Mouse (Mus musculus) liver, embryonic 14.5 days (tissue): ENCODE measurements at regions not wholly inside any gene's neighbourhood (a gene's known extent, or its start where the extent isn't known, plus 50 kb on each side); places are given as distances from the start of the nearest gene placed in this dataset.

Experiments used
- ATAC-seq: fragments of 200-750 bp; cut with Nextera tagmentation; 2 replicates; pipeline ENCODE4 v1.8.0; 2017; ENCODE audit warnings: moderate number of reproducible peaks, mild to moderate bottlenecking, moderate library complexity; ENCODE audit not compliant: insufficient read depth
- DNase-seq, 3 experiments: peaks; one replicate each; pipeline ENCODE4 v3.0.0-alpha.2; 2012 to 2013; ENCODE audit warnings: low read depth in 3 of 3, low spot score in 3 of 3
- H3K27ac ChIP-seq: fragments of 300-500 bp; sonication (generic); 2 replicates; pipeline ENCODE4 v1.5.1; 2014; ENCODE audit warnings: moderate library complexity, mild to moderate bottlenecking, control low read depth, inconsistent platforms
- H3K27me3 ChIP-seq: fragments of 300-500 bp; sonication (generic); 2 replicates; pipeline ENCODE4 v1.6.1; 2014; ENCODE audit warnings: mild to moderate bottlenecking, low read length, moderate library complexity; ENCODE audit not compliant: control insufficient read depth, insufficient read depth
- H3K36me3 ChIP-seq: fragments of 300-500 bp; sonication (generic); replicated peaks from 2 replicates; pipeline ENCODE4 v1.6.1; 2014; ENCODE audit warnings: low read depth; ENCODE audit not compliant: control insufficient read depth, insufficient read depth
- H3K4me1 ChIP-seq, 2 experiments: fragments of 200-500 bp in 1 of 2; fragments of 300-500 bp in 1 of 2; sonication (generic) in 1 of 2; replicated peaks; 2 replicates each; pipeline ENCODE4 v1.6.1; 2012 to 2014; ENCODE audit warnings: antibody characterized with exemption in 1 of 2, inconsistent platforms in 1 of 2, low read length in 1 of 2; ENCODE audit not compliant: control insufficient read depth in 2 of 2, insufficient read depth in 2 of 2
- H3K4me2 ChIP-seq: fragments of 300-500 bp; sonication (generic); 2 replicates; pipeline ENCODE4 v1.6.1; 2014; ENCODE audit warnings: low read depth, mild to moderate bottlenecking, control low read depth, moderate library complexity
- H3K4me3 ChIP-seq, 2 experiments: fragments of 200-500 bp in 1 of 2; fragments of 300-500 bp in 1 of 2; sonication (generic) in 1 of 2; 2 replicates each; pipeline ENCODE4 v1.5.1; 2012 to 2014; ENCODE audit warnings: low read depth in 2 of 2, low read length in 2 of 2, mild to moderate bottlenecking in 2 of 2, control low read depth in 1 of 2, inconsistent platforms in 1 of 2, moderate library complexity in 1 of 2; ENCODE audit not compliant: insufficient read depth in 1 of 2
- H3K9ac ChIP-seq: fragments of 300-500 bp; sonication (generic); replicated peaks from 2 replicates; pipeline ENCODE4 v1.6.1; 2014; ENCODE audit warnings: mild to moderate bottlenecking, control low read depth, moderate library complexity
- H3K9me3 ChIP-seq: fragments of 300-500 bp; sonication (generic); 2 replicates; pipeline ENCODE4 v1.6.1; 2016; ENCODE audit warnings: low read length, mixed read lengths; ENCODE audit not compliant: control insufficient read depth
- CTCF ChIP-seq: IDR thresholded peaks from 2 replicates; pipeline ENCODE4 v1.5.1; 2016; ENCODE audit warnings: antibody characterized with exemption, low read depth, control low read depth
- EP300 ChIP-seq: IDR thresholded peaks from 2 replicates; pipeline ENCODE4 v1.6.1; 2016; ENCODE audit warnings: antibody characterized with exemption, low read depth
- WGBS: fragments of 180-500 bp; shearing (Covaris S2); extraction: QIAGEN DNeasy Blood & Tissue Kit; methylation state at CpG from one replicate; pipeline ENCODE4 v1.1.7; 2014; ENCODE audit not compliant: insufficient replicate concordance; 5-methylcytosine and 5-hydroxymethylcytosine counted together

DNA sequence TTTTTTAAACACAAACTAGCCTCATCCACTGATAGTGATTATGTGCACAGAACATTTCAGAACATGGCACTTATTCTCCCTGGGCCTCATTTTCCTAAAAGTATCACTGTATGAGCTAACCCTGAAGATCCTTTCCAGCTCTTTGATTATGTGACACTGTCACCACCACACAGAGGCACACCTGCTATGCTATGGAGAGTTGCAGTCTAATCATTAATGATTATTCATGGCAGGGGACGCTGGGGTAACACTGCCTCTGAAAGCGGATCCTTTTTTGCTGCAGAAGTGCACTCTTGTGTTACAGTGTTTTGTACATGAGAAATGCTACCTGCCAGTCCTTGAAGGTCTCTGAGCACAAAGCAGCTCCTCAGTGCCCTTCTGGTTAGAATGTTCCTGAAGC lies 615.3 kb upstream of the Fbxo33 start:
- H3K4me2 ChIP-seq = no peak overlapping the region
- DNase-seq (no peak), ATAC-seq (no peak)
- H3K36me3 ChIP-seq = no peaks in the 10 kb centered on the region
- no peak for TF ChIP-seq EP300
- TF ChIP-seq CTCF = no peak
- H3K4me3 ChIP-seq = no peak overlapping the region
- no peaks in the 10 kb centered on the region for H3K9me3 ChIP-seq
- WGBS = 63% methylated on average over 2 of the region's 2 CpGs
- H3K27me3 ChIP-seq = no peaks in the 10 kb centered on the region
- no peaks in the 10 kb centered on the region for H3K4me1 ChIP-seq
- no peak overlapping the region for H3K27ac ChIP-seq
- H3K9ac ChIP-seq = no peak overlapping the region

DNA sequence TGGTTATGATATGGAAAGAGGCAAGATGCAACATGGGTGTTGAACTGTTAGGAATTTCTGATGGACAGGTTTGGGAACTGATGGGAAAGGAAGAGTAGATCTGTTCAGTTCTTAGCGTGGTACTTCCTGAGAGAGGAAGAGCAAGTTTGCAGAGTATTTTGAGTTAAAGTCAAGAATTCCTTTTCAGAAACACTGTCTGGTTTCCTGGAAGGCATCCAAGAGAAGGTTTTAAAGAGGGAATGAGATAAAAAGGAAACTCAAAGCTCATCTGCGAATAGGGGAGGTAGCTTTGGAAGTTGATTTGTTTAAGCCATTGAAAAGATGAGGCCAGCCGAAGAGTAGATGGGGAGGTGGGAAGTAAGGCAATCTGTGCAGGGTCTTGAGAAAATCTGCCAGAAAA lies 603.4 kb upstream of the Fbxo33 start:
- ATAC-seq (no peak), DNase-seq (no peak)
- H3K4me2 ChIP-seq = no peak overlapping the region
- no peak overlapping the region for H3K4me3 ChIP-seq
- no peaks in the 10 kb centered on the region for H3K27me3 ChIP-seq
- H3K27ac ChIP-seq = no peak overlapping the region
- H3K9me3 ChIP-seq = no peaks in the 10 kb centered on the region
- no peaks in the 10 kb centered on the region for H3K36me3 ChIP-seq
- no peaks in the 10 kb centered on the region for H3K4me1 ChIP-seq
- TF ChIP-seq EP300 = no peak
- TF ChIP-seq CTCF = no peak
- no peak overlapping the region for H3K9ac ChIP-seq
- 66% methylated on average over 3 of the region's 3 CpGs for WGBS

DNA sequence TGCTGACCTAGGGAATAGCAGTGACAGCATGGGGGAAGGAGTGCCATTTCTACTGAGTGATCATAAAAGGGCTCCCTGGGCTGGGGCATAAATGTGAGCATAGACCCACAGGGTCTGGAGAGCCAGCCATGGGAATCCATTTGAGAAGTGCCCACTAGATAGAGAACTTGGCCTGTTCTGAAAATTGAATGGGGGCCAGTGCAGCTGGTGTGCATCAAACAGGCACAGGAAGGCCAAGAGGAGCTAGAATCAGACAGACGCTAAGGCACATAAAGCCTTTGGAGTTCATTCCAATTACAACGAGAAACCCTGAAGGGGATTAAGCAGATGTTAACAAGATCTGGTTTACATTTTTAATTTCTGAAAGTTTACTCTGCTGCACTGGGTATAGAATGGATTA lies 602.9 kb upstream of the Fbxo33 start:
- H3K27ac ChIP-seq = no peak overlapping the region
- H3K9me3 ChIP-seq = no peaks in the 10 kb centered on the region
- no peaks in the 10 kb centered on the region for H3K4me1 ChIP-seq
- no peak overlapping the region for H3K4me2 ChIP-seq
- ATAC-seq = no peak
- no peaks in the 10 kb centered on the region for H3K36me3 ChIP-seq
- DNase-seq = no peak
- TF ChIP-seq CTCF = no peak
- no peak for TF ChIP-seq EP300
- H3K9ac ChIP-seq = no peak overlapping the region
- no peak overlapping the region for H3K4me3 ChIP-seq
- WGBS = 55% methylated on average over 2 of the region's 2 CpGs
- no peaks in the 10 kb centered on the region for H3K27me3 ChIP-seq

DNA sequence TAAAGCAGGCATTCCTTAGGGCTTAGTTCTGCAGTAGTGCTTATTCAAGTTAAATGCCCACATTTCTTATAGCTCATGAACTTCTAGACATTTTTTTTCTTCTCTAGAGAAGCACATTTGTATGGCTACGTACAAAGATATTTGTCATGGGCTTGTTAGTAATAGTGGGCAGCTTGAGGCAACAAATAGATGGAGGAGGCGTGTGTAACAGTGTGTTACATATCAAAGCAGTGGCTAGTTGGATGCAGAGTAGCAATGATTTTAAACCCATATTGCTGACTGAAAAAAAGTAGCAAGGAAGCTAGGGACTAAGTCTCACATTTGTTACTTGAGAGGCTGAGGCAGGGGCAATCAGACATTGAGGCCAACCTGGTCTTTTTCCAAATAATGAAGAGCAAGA lies 602.2 kb upstream of the Fbxo33 start:
- DNase-seq = no peak
- H3K9me3 ChIP-seq = no peaks in the 10 kb centered on the region

DNA sequence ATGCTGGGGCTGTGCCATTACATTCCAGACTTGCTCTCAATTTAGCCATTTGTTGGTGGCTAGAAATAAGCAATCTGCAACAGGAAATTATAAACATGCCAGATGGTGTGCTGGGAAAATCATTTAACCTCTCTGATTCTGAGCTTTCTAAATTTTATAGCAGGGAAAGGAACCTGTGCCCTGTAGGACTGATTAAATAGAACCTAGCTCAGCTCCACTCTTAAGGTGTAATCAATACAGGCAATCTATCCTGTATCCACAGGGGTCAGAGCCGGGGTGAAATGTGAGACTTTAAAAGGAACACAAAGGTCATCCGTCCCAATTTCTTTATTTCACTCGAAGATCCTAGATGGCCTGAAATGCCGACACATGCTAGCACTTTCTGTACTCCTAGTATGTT lies 596.4 kb upstream of the Fbxo33 start:
- ATAC-seq (no peak), DNase-seq (no peak)
- no peak overlapping the region for H3K27ac ChIP-seq
- H3K36me3 ChIP-seq = no peaks in the 10 kb centered on the region
- no peak for TF ChIP-seq CTCF
- no peaks in the 10 kb centered on the region for H3K9me3 ChIP-seq
- H3K9ac ChIP-seq = no peak overlapping the region
- H3K27me3 ChIP-seq = no peaks in the 10 kb centered on the region
- H3K4me1 ChIP-seq = no peaks in the 10 kb centered on the region
- H3K4me2 ChIP-seq = no peak overlapping the region
- WGBS = 57% methylated on average over 4 of the region's 4 CpGs
- H3K4me3 ChIP-seq = no peak overlapping the region

More for the DNA sequence above, 602.2 kb upstream of the Fbxo33 start:
- H3K9ac ChIP-seq = no peak overlapping the region
- ATAC-seq = no peak
- H3K4me1 ChIP-seq = no peaks in the 10 kb centered on the region
- H3K36me3 ChIP-seq = no peaks in the 10 kb centered on the region
- H3K27ac ChIP-seq = no peak overlapping the region
- 35% methylated on average over 2 of the region's 2 CpGs for WGBS
- no peak overlapping the region for H3K4me2 ChIP-seq
- TF ChIP-seq CTCF (no peak), EP300 (no peak)
- H3K27me3 ChIP-seq = no peaks in the 10 kb centered on the region
- no peak overlapping the region for H3K4me3 ChIP-seq

DNA sequence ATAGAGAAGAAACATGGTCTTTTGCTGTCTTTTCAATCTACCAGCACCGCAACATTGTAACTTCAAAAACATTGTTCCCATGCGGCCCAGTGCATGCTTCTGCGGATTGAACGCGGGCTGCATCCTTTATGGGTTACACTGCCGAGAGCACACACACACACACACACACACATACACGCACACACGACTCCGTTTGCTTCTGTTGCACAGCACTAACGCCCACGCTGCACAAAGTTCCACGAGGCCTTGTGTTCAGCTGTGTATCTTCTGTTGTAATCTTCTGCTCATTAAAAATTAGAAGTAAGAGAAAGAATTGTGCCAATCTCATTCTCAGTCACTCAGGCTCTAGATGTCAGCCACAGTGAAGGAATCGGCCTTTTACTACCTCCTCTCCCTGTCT lies 594.8 kb upstream of the Fbxo33 start:
- H3K27me3 ChIP-seq = no peaks in the 10 kb centered on the region
- 72% methylated on average over 13 of the region's 13 CpGs for WGBS
- H3K9ac ChIP-seq = no peak overlapping the region
- no peak overlapping the region for H3K4me3 ChIP-seq
- no peaks in the 10 kb centered on the region for H3K36me3 ChIP-seq
- H3K4me1 ChIP-seq = no peaks in the 10 kb centered on the region
- H3K4me2 ChIP-seq = no peak overlapping the region
- TF ChIP-seq CTCF (no peak), EP300 (no peak)
- no peak overlapping the region for H3K27ac ChIP-seq
- DNase-seq (no peak), ATAC-seq (no peak)
- no peaks in the 10 kb centered on the region for H3K9me3 ChIP-seq
